10 mouse cellular contexts compared by ENCODE assay signal in the genomic region with DNA sequence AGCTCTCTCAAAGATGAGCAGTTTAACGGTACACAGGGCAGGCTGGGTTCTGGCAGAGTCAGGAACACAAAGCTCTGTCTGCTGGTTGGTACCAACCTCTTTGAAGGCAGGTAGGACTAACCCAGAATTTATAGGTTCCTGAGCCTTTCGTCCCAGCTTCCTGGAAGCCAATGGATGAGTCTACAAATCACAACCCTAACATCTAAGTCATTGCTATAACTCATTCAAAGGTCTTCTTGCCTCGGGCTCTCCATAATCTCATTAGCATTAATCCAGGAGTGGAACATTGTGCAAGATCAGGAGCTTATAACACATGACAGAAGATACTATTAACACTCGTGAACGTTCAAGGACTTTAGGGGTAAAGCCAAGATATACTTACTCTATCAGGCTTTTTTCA. TPM values are rescaled to one million over a fixed set of nuclear protein-coding genes. Genes with fewer than 3 reads are reported as not detected.
DNase-seq lines count a peak whose midpoint lies in the region; ATAC-seq and TF ChIP-seq lines count a peak whose summit lies in the region.
"Had no signal": no experiment of that assay in that cellular context is flagged by ENCODE, and none has a peak within 500 bp of the region (broad histone marks: within the 10 kb centered on the region; RNA-seq: fewer than 3 reads in every experiment).

Gene Rimklb (minus strand): TSS at position 101 of the 400 bp plus-strand sequence.

- H3K9ac ChIP-seq in forebrain, embryonic 11.5 days (ENCODE audit: low read length) = no peak within 1 kb of the TSS
- no peak within 1 kb of the TSS for H3K9ac ChIP-seq in midbrain, postnatal 0 days (replicated peaks; ENCODE audit: low read length, poor library complexity, severe bottlenecking)
- H3K9ac ChIP-seq: heart, embryonic 15.5 days had no signal

- WGBS in forebrain, embryonic 11.5 days = 81% methylated on average over 5 of the region's 5 CpGs
- 56% methylated on average over 5 of the region's 5 CpGs for WGBS in midbrain, postnatal 0 days

- no peaks in the 10 kb centered on the region for H3K9me3 ChIP-seq in forebrain, embryonic 11.5 days (ENCODE audit: control insufficient read depth, low read length)
- no peaks in the 10 kb centered on the region for H3K9me3 ChIP-seq in midbrain, postnatal 0 days (ENCODE audit: low read length)
- H3K9me3 ChIP-seq: heart, embryonic 15.5 days had no signal

- H3K4me2 ChIP-seq in forebrain, embryonic 11.5 days (ENCODE audit: low read depth, low read length, severe bottlenecking) = no peak within 1 kb of the TSS
- H3K4me2 ChIP-seq in midbrain, postnatal 0 days (ENCODE audit: low read depth, low read length, poor library complexity, severe bottlenecking) = no peak within 1 kb of the TSS
- H3K4me2 ChIP-seq: heart, embryonic 15.5 days; liver, embryonic 11.5 days had no signal

- H3K27ac ChIP-seq in forebrain, embryonic 11.5 days (ENCODE audit: low read depth, low read length) = no peak within 1 kb of the TSS
- no peak within 1 kb of the TSS for H3K27ac ChIP-seq in midbrain, postnatal 0 days (ENCODE audit: low read depth, low read length)
- H3K27ac ChIP-seq: heart, embryonic 15.5 days had no signal

- H3K4me1 ChIP-seq in forebrain, embryonic 11.5 days (replicated peaks; ENCODE audit: control insufficient read depth, insufficient read depth, low read length) = peaks cover 4% of the 10 kb centered on the region; the same call in 1 of the 2 replicates
- 0 out of 2 replicates have a peak, but pooled peaks cover 3% of the 10 kb centered on the region for H3K4me1 ChIP-seq in midbrain, postnatal 0 days (ENCODE audit: insufficient read depth, low read length)

- DNase-seq in left cerebral cortex, adult 18-20 months (ENCODE audit: low spot score in 2 of 2) = no peak
- no peak for DNase-seq in left cerebral cortex, adult 9 months (ENCODE audit: low spot score in 2 of 2)
- no peak for DNase-seq in forebrain, embryonic 11.5 days (ENCODE audit: low spot score)
- no peak for DNase-seq in left cerebral cortex, adult 8-10 months (ENCODE audit: low spot score in 2 of 2)
- no peak for DNase-seq in midbrain, postnatal 0 days (ENCODE audit: low spot score)
- no peak for DNase-seq in thymus, postnatal 4 days
- DNase-seq in T-cell, adult 2 months (ENCODE audit: low spot score) = no peak

- TF ChIP-seq CTCF in midbrain, postnatal 0 days (IDR thresholded peaks at IDR 0.05) = no peak

- no peak for ATAC-seq in forebrain, embryonic 11.5 days (replicated peaks; ENCODE audit: low FRiP score)
- no peak for ATAC-seq in midbrain, postnatal 0 days (ENCODE audit: low FRiP score)
- ATAC-seq in activated CD4-positive, CD25-positive, alpha-beta regulatory T cell, adult 4 months = no peak

- H3K36me3 ChIP-seq in forebrain, embryonic 11.5 days (ENCODE audit: control insufficient read depth, insufficient read depth, low read length) = no peaks in the 10 kb centered on the region
- no peaks in the 10 kb centered on the region for H3K36me3 ChIP-seq in midbrain, postnatal 0 days (ENCODE audit: insufficient read depth, low read length)
- H3K36me3 ChIP-seq: heart, embryonic 15.5 days had no signal

- H3K4me3 ChIP-seq in forebrain, embryonic 11.5 days (ENCODE audit: low read depth, low read length) = no peak within 1 kb of the TSS
- H3K4me3 ChIP-seq in midbrain, postnatal 0 days (ENCODE audit: low read depth, low read length) = no peak within 1 kb of the TSS
- H3K4me3 ChIP-seq: heart, embryonic 15.5 days had no signal

- no peaks in the 10 kb centered on the region for H3K27me3 ChIP-seq in forebrain, embryonic 11.5 days (ENCODE audit: control insufficient read depth, insufficient read depth, low read length)
- H3K27me3 ChIP-seq in midbrain, postnatal 0 days (ENCODE audit: insufficient read depth, low read length) = no peaks in the 10 kb centered on the region

RNA-seq across cellular contexts. Expression of gene Rimklb, which starts in this region (rescaled TPM):
- 10 to 100 TPM; 56.3 to 59.9 TPM for total RNA-seq in left cerebral cortex, adult 18-20 months (2021)
- polyA plus RNA-seq in forebrain, embryonic 11.5 days (2014; fragmentation: Nextera tagmentation; extraction: Ambion mirVana) = 62.9 and 64.9 TPM in 2 replicates
- total RNA-seq in left cerebral cortex, adult 8-10 months (2022) = 10 to 100 TPM; 59.9 to 73.3 (median 65.8) TPM
- 134 and 164 TPM in 2 replicates for total RNA-seq in midbrain, postnatal 0 days (2014; rRNA removed)
- polyA plus RNA-seq in midbrain, postnatal 0 days (2015; fragmentation: Nextera tagmentation; extraction: Ambion mirVana) = 114 and 120 TPM in 2 replicates
- under 1 TPM; 0.32 to 0.42 TPM for polyA plus RNA-seq in activated CD4-positive, CD25-positive, alpha-beta regulatory T cell, adult 4 months (2017; shearing (Covaris generic))

Comparison
In these comparisons a context has a peak if more than half of its experiments do, and no peak if none do; other contexts are left out.
1. RNA of gene Rimklb (polyA plus RNA-seq): 114 to 120 TPM in midbrain, postnatal 0 days and 62.9 to 64.9 TPM in forebrain, embryonic 11.5 days; 0.32 to 0.42 TPM in activated CD4-positive, CD25-positive, alpha-beta regulatory T cell, adult 4 months; every median in the first group is over 10 times any median in the second.